Mouse (Mus musculus) CD8-positive naive resting alpha-beta T cell, adult 2 months (primary cell): ENCODE results near the gene Flnb.

Experiments used
- DNase-seq, 2 experiments: peaks; one replicate each; pipeline ENCODE4 v3.0.0; 2022; ENCODE audit warnings: low read depth in 2 of 2, low spot score in 2 of 2

Gene Flnb

GRCm38 (mm10) chr14:7943101-7943800, 125.5 kb downstream of the Flnb start:
- DNase-seq = no peak

- DNase-seq = no peak
Observed at GRCm38 (mm10) chr14:7943801-7944135, 126.0 kb downstream of the Flnb start.

- peak in 1 of 2 experiments; percentile 24 for DNase-seq
Observed at GRCm38 (mm10) chr14:7944349-7945039, 126.7 kb downstream of the Flnb start.

GRCm38 (mm10) chr14:7945261-7945660, 127.5 kb downstream of the Flnb start:
- no peak for DNase-seq

DNA sequence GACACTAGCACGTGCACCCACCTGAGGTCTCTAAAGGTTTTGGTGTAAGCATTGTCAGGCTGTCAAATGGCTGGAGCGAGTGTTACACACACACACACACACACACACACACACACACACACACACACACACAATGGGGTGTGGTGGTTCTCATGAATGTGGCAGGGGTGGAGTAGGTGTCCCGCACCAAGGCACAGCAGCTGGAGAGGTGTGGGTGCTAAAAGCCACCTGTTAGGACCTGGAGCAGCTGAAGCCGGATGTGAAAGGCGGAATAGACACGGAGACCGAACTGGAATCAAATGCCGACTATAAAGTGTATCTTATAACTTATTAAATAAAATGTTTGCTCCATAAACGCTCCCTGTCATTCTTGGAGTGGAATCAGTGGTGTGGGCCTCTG, 133.5 kb downstream of the Flnb start:
- no peak for DNase-seq

DNA sequence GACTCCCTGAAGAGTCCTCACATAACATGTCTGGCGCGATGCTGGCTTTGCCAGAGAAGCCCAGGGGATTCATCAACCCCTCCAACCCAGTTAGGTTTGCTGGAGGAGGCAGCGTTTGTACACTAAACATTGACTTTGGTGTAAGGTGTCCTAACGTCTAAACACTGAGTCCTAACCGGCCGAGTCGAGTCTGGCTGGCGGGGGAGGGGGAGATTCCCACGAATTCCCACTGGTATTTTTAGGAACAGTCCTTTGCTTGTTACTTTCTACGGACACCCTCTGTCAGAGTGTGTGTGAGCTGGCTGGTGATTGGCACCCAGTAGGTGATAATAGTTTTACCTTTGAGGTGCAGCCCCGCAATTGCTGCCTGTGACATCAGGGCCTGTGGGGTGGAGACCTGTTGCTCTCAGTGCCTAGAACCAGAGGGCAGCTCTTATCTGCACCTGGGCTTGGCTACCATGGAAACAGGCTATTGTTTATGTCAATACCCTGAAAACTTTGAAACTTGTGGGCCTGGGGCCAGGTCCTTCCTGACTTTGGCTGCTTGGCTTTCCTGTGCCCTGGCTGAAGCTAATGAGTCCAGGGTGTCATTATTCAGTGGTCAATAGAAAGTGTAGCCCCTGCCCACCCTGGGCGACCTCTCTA, 135.0 kb downstream of the Flnb start:
- no peak for DNase-seq

DNA sequence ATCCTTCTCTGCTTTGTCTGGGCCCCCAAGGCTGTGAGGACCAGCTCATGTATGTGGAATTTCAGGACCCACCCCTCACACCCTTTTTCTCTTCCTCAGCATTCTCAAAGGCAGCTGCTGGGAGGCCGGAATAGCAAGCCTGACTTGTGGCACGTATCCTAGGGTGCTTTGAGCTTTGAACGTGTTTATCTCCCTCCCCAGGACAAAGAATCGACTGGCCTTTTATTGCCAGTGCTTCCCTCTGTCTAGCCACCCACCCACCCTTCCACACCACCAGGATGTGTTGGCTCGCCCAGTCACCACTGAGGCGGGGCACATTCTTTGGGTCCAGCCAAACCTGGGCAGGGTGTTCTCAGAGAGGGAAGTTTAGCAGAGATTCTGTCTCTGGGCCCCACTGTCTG, 136.3 kb downstream of the Flnb start:
- DNase-seq = no peak

- DNase-seq = no peak
Observed at GRCm38 (mm10) chr14:7956427-7956826, 138.7 kb downstream of the Flnb start.

- DNase-seq = no peak
Observed at GRCm38 (mm10) chr14:7957049-7957448, 139.3 kb downstream of the Flnb start, which contains the start of gene Gm45521. Gene Gm45521, plus strand, starts transcription at chr14:7957288.

DNA sequence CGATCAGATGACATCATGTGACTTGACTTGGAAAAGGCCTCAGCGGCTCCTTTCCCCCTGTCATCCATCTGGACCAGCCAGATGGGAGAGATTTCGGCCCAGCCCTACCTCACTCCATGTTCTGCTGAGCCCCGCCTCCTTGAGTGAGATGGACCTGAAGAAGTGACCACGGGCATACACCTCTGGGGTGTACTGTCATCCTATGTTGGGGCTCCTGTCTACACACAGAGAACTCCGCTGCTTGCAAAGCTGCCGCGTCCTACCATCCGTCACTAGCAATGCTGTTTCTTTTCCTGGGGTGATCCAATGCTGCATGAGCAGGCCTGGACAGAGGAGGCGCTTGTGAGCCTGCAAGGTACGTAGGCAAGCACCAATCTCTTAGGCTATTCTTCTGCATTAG, 142.9 kb downstream of the Flnb start:
- no peak for DNase-seq

DNA sequence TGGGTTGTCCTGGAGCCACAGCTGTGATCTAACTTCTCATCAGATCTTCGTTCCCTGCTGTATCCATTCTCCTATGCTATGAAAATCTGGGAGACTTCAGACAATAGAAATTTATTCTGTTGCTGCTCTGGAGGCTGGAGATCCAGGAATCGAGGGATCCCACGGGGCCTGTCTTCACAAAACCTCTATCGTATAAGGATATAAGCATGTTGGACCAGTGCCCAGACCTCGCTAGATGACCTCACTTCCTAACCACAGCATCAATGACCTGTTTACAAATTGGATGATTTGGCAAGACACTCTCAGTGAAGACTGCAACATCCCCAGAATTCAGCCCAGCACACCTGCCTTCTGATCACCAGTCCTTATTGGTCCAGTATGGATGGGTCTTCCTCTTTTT, 144.0 kb downstream of the Flnb start:
- DNase-seq = no peak

- no peak for DNase-seq
Observed at GRCm38 (mm10) chr14:7962626-7963025, 144.9 kb downstream of the Flnb start.

GRCm38 (mm10) chr14:7963160-7963559, 145.4 kb downstream of the Flnb start:
- no peak for DNase-seq

DNA sequence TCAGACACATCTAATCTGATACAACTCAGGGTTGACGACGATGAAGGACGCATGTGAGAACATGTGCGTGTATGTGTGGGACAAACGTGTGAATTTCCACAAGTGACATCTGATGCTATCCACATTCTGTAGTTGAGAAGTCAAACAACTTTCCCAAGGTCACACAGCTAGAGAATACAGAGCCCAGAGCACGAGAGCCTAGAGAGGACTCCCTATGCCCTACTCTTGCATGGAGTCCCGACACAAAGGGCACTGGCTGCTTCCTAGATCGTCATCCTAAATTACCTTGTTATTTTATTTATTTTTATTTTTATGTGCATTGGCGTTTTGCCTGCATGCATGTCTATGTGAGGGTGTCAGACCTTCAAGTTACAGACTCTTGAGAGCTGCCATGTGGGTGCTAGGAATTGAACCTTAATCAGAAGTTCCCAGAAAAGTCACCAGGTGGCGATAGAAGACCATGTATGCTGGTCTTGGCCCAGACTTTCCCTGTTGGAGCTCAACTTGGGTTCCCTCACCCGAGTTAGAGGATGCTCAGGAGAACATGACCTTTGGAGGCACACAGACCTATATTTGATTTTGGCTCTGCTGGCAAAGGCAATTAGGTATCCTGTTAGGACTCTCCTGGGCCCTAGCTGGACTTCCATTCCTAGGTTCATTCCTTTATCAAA, 146.6 kb downstream of the Flnb start:
- peak; percentile 47 to 66 for DNase-seq

GRCm38 (mm10) chr14:7971889-7972493, 154.2 kb downstream of the Flnb start:
- DNase-seq = no peak

DNA sequence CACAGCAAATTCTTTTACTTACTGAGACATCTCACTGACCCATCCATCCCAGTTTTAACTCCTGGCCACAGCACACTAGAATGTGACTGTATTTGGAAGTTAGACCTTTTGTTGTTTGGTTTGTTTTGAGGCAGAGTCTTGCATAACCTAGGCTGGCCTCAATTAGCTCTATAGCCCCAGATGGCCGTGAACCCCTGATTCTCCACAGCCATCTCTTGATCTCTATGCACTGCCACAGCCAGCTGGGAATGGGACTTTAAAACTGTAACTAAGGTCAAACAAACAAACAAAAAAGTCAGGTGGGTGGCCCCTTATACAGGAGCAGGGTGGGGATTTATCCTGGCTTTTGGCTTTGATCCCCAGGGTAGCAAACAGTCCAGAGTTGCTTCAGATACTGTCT, 156.9 kb downstream of the Flnb start:
- no peak for DNase-seq

DNA sequence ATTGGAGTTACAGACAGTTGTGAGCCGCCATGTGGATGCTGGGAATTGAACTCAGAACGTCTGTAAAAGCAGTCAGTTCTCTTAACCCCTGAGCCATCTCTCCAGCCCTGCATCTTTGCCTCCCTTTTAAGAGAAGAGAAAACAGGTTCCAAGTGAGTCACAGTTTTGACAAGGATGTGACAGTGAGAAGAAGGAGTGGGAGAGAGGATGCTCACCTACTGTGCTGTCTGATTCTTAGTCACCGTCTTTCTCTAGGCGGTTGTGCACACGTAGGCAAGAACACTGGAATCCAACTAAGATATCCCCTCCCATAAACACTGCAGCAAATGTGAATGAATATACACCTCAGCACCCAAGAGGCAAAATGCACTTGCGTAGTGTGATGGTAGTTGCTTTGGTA, 157.4 kb downstream of the Flnb start:
- no peak for DNase-seq

- no peak for DNase-seq
Observed at GRCm38 (mm10) chr14:7977471-7977870, 159.7 kb downstream of the Flnb start.

DNA sequence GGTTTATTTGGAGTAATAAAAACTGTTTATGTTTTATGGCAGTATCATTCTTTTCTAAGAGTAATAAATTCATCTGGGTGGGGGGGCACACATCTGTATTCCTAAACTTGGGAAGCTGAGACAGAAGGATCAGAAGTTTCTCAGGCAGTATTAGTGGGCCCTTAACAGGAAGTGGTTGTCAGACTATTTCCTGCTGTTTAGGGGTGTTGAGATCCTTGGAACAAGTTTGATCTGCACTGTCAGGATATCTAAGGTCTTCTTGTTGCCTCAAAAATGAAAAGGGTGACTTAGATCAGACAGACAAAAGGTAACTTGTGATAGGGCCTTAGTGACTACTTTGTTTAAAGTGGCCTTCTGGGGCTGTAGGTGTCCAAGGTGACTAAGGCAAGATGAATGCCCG, 160.4 kb downstream of the Flnb start:
- no peak for DNase-seq

DNA sequence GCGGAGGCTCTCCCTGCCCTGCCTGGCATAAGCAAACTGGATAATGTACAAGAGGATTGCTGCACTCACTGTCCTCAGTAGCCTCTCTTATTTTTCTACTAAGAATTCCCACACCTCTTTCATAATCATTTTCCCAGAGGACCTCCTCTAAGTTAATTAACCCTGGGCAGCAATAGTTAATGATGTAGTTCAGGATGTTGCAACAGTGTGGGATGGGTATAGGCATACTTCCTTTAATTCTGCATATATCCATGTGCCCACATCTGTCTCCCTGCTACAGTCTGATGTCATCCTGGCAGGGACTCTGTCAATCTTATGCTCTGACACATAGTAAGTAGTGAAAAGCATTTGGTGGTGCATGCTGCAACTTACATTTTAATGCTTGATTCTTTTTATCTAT, 163.5 kb downstream of the Flnb start:
- no peak for DNase-seq

GRCm38 (mm10) chr14:7986913-7987312, 169.2 kb downstream of the Flnb start:
- DNase-seq = no peak
